Mouse (Mus musculus): ENCODE measurements around the gene Ube2c.

The Ube2c gene

DNA sequence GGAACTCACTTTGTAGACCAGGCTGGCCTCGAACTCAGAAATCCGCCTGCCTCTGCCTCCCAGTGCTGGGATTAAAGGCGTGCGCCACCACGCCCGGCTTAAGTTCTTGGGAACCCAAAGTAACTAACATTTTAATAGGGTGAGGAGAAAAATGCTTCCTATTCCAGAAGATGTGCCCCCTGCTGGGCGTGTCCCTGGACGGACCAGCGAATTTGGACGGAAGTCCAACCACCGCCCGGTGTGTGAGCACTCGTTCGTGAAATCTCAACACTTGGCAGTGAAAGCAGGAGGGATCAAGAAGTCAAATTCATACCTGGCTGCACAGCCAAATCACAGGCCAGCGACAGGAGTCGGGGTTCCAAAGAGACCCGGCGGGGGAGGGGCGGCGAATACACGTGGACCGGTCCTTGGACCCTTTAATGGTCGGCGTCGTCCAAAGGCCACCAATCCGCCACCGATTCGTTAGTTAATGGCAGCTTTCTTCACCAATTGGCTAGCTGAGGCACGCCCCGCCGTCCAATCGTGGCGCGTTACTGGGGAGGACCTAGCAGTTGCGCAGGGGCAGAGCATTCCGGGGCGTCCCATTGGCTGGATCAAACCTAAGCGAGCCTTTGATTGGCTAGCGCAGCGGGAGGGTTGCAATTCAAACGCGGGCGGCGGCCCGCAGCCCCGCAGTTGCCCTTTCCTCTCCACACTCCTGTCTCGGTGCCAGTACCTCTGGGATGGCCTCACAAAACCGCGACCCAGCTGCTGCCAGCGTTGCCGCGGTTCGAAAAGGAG, at the start of gene Ube2c:
Gene Ube2c, plus strand, starts transcription at position 641 of the 780 bp plus-strand sequence.
- peak; percentile 100 for DNase-seq (ENCODE audit: low read depth, low spot score)

DNA sequence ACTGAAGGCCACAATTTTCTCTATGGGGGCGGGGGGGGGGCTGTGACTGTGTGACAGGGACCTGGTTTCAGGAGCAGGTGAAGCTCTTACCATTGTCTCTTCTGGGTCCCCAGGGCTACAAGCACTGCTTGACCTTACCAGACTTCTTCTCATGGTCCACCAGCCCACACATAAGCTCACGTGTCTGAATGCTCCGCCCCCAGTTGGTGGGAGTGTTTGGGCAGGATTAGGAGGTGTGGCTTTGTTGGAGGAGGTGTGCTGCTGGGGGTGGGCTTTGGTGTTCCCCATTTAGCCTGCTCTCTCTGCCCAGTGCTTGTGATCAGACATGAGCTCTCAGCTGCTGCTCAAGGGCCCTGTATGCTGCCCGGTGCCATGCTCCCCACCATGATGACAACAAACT, 46.4 kb upstream of the Ube2c start:
- DNase-seq (ENCODE audit: low read depth, low spot score): no peak

GRCm38 (mm10) chr2:164725895-164726619, 43.6 kb upstream of the Ube2c start:
- peak; percentile 65 for DNase-seq (ENCODE audit: low read depth, low spot score)

DNA sequence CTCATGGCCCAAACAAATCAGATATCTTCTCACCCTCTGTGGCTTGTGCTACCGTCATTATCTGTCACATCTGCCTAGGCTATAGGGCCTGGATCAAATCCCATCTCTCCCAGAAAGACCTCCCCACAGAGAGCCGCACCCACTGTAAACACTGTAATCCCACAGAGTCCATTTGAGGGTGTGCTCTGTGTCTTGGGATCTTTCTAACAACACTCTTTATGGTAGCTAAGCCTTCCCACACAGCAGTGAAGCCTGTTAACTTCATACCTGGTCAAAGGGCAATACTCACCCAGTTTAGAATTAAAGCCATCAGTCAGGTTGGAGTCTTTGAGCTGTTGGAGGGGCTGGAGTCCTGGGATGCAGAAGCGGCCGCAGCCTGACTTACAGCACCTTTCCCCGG, 38.0 kb upstream of the Ube2c start:
- DNase-seq (ENCODE audit: low read depth, low spot score): no peak

DNA sequence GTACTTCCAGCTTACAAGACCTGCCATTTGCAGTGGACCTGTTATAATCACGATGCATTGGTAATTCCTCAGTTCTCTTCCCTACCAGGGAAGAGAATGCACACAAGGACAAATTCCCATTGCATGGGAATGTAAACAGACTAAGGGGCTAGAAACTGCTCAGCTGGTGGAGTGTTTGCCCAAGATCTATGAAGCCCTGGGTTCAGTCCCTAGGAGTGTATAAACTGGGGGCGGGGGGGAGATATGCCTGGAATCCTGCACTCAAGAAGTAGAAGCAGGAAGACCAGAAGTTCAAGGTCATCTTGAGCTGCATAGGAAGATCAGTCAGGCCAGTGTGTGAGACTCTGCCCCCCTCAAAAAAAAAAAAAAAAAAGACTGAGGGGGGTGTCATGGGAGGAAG, 36.4 kb upstream of the Ube2c start:
- DNase-seq (ENCODE audit: low read depth, low spot score): no peak

DNA sequence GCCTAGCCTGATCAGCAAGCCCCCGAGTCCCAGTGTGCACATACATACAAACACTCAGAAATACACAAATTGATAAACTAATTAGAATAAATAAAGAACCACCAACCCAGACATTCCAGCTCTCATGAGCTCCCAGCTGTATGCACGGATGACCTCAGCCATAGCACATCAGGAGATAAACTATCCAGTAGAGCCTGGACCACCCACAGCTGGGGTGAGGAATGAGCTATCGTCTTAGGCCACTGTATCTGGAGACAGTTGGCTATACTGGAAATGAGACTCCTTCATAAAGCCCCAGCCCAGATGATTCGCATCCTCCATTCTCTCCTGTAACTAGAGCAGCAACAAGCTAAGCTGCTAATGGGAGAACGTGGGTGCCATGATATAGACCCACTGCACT, 34.9 kb upstream of the Ube2c start:
- DNase-seq (ENCODE audit: low read depth, low spot score): no peak

DNA sequence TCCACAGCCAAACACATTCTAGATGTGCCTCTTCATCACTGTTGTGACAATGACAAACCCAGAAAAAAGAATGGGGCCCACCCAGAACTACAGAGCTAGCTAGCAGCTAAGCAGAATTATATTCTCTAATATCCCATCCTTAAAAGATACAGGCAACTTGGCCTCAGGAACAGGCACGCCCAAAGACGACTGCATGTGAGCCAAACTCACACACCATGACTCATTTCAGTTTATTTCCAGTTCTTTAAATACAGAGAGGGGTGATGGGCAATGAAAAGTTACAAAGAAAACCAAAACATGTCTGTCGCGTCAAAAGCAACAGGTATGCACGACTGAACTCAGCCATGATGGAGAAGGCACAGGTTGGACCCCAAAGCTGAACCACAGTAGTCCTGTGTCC, 34.3 kb upstream of the Ube2c start:
- DNase-seq (ENCODE audit: low read depth, low spot score): no peak

- DNase-seq (ENCODE audit: low read depth, low spot score): no peak
Measured at GRCm38 (mm10) chr2:164737377-164738090, 32.2 kb upstream of the Ube2c start.

- DNase-seq (ENCODE audit: low read depth, low spot score): no peak
Measured at GRCm38 (mm10) chr2:164739876-164740275, 29.8 kb upstream of the Ube2c start.

- DNase-seq (ENCODE audit: low read depth, low spot score): no peak
Measured at GRCm38 (mm10) chr2:164744987-164745386, 24.7 kb upstream of the Ube2c start.

- DNase-seq (ENCODE audit: low read depth, low spot score): peak; percentile 92
Measured at GRCm38 (mm10) chr2:164745843-164746479, 23.7 kb upstream of the Ube2c start, which contains the start of the genes Wfdc3 and Dnttip1. TSS of gene Wfdc3 (minus strand) at chr2:164745931. TSS of gene Dnttip1 (plus strand) at chr2:164745983.

- no peak for DNase-seq (ENCODE audit: low read depth, low spot score)
Measured at GRCm38 (mm10) chr2:164746693-164747092, 23.0 kb upstream of the Ube2c start.

- DNase-seq (ENCODE audit: low read depth, low spot score): no peak
Measured at GRCm38 (mm10) chr2:164748191-164748590, 21.5 kb upstream of the Ube2c start.

GRCm38 (mm10) chr2:164748991-164749390, 20.7 kb upstream of the Ube2c start:
- DNase-seq (ENCODE audit: low read depth, low spot score): no peak

DNA sequence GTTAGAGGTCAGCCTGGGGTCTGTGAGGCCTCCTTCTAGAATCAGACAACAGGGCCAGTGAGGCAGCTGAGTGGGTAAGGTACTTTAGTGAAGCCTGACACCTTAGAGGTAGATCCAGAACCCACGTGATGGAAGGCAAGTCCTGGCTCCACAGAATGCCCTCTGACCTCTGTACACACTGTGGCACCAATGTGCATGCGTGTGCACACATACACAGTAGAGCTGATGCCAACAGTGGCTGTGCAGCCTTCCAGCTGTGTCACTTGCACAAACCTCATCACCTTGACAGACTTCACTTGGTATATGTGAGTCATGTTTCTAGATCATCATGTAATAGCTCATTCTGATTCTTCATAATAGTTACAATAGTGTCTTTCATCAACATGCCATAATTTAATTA, 17.2 kb upstream of the Ube2c start:
- no peak for DNase-seq (ENCODE audit: low read depth, low spot score)

DNA sequence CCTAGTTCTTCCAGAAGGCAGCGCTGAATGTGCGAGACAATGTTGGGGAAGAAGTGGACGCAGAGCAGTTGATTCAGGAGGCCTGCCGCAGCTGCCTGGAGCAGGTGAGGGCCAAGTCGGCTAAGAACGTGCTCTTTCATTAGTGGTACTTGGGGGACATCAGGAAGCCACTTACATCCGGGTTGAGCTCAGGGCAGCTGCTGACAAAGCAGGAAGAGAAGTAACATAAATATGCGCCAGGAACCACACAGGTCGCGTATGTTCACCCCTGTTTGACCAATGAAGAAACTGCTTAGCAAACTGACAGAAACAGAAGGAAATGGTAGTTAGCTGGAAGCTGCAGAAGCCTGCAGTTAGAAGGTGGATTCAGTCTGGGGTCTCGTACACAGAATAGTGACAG, 15.6 kb upstream of the Ube2c start:
- no peak for DNase-seq (ENCODE audit: low read depth, low spot score)

GRCm38 (mm10) chr2:164754800-164755199, 14.9 kb upstream of the Ube2c start:
- DNase-seq (ENCODE audit: low read depth, low spot score): no peak

DNA sequence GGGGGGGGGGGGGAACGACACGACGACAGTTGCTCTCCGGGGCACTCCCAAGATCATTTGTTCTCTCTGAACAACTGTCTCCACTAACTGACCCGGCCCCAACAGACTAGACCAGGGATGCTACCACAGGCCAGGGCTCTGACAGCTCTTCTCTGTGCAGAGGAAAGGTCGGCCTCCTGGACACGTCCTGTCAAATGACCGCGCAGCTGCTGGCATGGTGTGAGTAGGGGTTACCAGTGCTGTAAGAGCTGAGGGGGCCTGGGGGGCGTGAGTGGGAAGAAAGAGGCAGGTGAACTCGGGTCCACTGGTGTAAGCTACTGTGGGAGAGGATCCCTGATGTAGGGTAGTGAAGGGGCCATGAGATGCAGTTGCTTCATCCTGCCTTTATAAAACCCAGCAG, 11.9 kb upstream of the Ube2c start:
- no peak for DNase-seq (ENCODE audit: low read depth, low spot score)

DNA sequence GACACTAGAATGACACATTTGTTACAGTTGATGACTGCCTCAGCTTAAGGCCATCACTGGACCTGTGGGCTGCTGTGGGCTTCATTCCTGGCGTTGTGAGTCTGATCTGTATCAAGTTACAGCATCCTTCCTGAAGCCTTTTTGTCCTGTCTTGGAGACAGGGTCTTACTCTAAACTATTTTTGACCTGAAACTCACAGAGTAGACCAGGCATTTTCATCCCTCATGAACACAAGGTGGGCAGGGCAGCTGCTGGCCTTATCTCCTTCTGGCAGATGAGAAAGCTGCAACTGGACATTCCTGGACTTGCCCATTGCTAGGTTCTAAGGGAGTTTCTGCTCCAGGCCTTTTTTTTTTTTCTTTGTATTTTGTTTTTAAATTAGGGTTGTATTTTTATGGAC, 11.0 kb upstream of the Ube2c start:
- no peak for DNase-seq (ENCODE audit: low read depth, low spot score)

DNA sequence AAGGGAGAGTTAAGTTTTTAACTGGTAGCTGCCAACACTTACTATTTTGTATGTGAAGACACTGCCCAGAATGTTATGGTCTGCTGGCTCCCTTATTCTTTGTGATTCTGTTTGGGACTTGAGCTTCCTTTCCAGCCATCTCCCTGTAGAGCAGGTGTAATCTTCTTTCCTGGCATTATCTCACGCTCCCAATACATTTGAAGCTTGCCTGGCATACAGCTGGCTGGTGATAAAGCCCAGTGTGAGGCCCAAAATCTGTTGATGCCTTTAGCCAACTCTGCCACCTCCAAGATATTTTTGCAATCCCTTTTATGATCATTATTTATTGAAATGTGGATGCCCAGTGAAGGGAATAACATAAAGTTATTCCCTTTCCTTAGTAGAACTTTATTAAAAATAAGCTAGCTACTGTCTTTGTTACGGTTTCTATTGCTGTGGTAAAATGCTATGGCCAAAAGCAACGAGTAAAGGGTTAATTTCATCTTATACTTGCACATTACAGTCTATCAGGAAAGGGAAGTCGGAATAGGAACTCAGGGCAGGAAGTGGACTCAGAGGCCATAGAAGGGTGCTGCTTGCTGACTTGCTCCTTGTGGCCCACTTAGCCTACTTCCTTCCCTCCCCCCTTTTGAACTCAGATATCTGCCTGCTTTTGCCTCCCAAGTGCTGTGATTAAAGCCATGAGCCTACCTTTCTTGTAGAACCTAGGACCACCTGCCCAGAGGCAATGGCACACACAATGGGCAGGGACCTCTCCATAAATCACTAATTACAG, 9.5 kb upstream of the Ube2c start:
- DNase-seq (ENCODE audit: low read depth, low spot score): no peak

DNA sequence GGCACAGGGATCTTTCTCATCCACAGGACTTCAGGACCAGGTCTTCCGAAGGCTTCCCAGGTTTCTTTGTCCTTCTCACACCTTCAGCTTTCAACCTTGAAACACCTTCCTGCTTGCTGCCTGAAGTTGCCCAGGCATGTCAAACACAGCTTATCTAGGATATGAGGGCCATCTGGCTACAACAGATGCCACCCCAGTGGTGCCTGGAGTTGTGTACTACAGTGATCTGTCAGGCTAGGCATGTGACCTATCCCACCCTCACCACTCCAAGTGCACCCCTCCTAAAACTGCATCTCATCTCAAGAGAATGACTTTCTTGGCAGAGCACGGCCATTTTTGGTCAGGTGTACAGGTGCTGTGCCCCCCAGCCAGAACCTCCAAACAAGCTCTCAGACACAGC, 8.2 kb upstream of the Ube2c start:
- no peak for DNase-seq (ENCODE audit: low read depth, low spot score)
